Mouse (Mus musculus): ENCODE results near the gene 5730409E04Rik. TPM values are rescaled to one million over a fixed set of nuclear protein-coding genes. Genes with fewer than 3 reads are reported as not detected.

The 5730409E04Rik gene
- polyA plus RNA-seq, 1 experiment = 63.3 TPM

DNA sequence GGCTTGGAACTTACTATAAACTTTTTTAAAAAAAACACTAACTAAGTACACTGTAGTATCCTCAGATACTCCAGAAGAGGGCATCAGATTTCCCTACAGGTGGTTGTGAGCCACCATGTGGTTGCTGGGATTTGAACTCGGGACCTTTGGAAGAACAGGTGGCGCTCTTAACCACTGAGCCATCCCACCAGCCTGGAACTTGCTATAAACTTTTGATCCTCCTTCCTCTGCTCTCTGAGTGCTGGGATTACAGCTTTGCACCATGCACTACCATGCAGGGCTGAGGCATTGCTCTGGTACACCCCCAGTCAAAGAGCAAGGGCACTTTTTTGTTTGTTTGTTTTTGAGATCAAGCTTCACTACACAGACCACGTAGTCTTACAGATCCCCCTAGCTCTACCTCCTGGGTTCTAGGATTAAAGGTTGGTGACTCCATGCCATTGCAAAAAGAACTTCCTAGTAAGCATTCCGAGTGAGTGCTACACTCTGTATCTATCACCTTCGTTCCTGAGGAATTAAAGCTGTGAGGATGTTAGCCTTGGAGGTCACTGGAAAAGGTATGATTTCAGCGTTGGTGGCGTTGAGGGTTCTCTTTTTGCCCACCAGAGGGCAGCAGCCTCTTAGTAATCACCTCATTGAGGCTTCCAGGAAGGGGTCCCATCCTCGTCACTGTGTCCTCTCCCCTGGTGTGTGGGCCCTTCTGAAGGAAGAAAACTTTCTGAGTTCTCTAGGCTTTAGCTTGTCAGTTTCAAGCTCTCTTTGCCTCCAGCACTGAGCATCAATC, 9.5 kb upstream of the 5730409E04Rik start:
- Histone ChIP-seq H3K27ac (ENCODE audit: insufficient read depth, low read length) (no peak overlapping the region), H3K4me1 (ENCODE audit: control insufficient read depth, insufficient read depth, low read length) (no peaks in the 10 kb centered on the region), H3K4me3 (ENCODE audit: insufficient read depth, low read length) (no peak overlapping the region)
- peak; percentile 81 for TF ChIP-seq CTCF (IDR thresholded peaks at IDR 0.05; ENCODE audit: extremely low read depth, insufficient read depth, low read length)
- no peak for TF ChIP-seq POLR2A (IDR thresholded peaks at IDR 0.05; ENCODE audit: extremely low read depth, insufficient read depth, low read length)

DNA sequence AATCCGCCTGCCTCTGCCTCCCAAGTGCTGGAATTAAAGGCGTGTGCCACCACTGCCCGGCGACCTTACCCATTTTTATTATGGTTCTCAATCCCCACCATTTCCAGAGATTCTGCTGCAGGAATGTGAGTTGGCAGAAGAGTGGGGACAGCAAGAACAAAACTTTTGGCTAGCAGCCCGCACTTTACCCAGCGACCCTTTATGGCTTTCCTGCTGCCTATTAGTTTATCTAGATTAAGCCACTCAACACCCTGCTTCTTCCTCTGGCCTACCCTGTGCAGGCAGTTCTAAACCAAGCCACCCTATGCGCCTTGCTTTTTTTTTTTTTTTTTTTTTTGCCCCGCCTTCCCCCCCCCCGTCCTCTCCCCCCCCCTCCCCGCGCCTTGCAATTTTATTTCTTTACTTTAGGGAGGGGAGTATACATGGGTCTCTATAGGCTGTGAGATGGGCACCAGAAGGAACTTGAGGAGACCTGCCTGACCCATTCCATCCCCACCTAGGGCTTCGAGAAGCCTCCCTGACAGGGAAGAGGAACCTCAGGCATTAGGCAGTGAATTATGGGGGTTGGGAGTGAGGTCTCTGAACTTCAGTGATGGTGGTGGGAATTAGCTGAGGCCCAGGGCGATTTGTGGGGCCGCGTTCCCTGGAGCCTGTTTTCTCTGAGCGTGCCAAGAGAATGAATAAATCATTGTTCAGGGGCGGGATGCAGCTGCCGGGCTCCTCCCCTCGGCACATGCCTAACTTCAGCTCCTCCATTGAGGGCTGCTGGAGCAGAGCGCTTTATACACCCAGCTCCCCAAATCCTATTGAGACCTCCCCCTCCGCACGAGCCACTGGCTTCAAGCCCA, 7.8 kb upstream of the 5730409E04Rik start:
- TF ChIP-seq POLR2A (IDR thresholded peaks at IDR 0.05; ENCODE audit: extremely low read depth, insufficient read depth, low read length) (no peak), CTCF (IDR thresholded peaks at IDR 0.05; ENCODE audit: extremely low read depth, insufficient read depth, low read length) (no peak)
- Histone ChIP-seq H3K4me1 (ENCODE audit: control insufficient read depth, insufficient read depth, low read length) (no peaks in the 10 kb centered on the region), H3K27ac (ENCODE audit: insufficient read depth, low read length) (no peak overlapping the region), H3K4me3 (ENCODE audit: insufficient read depth, low read length) (no peak overlapping the region)

DNA sequence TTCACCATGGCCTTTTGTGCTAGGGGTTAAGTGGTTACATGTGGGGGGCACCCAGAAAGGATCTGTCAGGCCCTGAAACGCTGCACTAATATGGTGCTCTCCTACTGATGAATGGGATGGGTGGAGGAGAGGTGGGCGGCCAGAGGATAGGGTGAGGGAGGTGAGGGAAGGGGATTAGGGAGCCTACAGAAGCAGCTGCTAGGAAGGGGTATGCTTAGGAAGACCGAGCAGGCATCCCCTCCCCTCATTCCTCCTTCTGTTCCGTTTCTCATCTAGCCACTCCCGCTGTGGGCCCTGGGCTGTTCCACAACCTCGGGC, 7.2 kb upstream of the 5730409E04Rik start:
- Histone ChIP-seq H3K27ac (ENCODE audit: insufficient read depth, low read length) (no peak overlapping the region), H3K4me1 (ENCODE audit: control insufficient read depth, insufficient read depth, low read length) (no peaks in the 10 kb centered on the region), H3K4me3 (ENCODE audit: insufficient read depth, low read length) (no peak overlapping the region)
- TF ChIP-seq CTCF (IDR thresholded peaks at IDR 0.05; ENCODE audit: extremely low read depth, insufficient read depth, low read length) = no peak
- no peak for TF ChIP-seq POLR2A (IDR thresholded peaks at IDR 0.05; ENCODE audit: extremely low read depth, insufficient read depth, low read length)

DNA sequence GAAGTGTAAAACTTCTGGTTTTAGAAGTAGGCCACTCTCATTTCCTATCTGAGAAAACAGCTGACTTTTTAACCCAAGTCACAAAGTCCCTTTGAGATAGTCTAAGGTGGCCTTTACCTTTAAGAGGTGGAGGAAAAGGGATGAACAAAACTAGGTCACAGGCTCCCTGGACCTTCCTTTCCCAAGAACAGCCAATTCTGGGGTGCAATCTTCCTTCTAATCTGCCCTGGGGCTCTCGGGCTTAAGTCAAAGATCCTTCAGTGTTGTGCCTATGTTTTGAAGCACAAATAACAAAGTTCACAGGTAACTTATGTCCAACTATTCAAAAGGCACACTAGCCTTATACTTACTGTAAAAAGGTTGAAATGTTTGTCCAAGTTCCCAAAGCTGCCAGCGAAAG, 5.5 kb upstream of the 5730409E04Rik start:
- Histone ChIP-seq H3K27ac (ENCODE audit: insufficient read depth, low read length) (no peak overlapping the region), H3K4me1 (ENCODE audit: control insufficient read depth, insufficient read depth, low read length) (no peaks in the 10 kb centered on the region), H3K4me3 (ENCODE audit: insufficient read depth, low read length) (no peak overlapping the region)
- TF ChIP-seq CTCF (IDR thresholded peaks at IDR 0.05; ENCODE audit: extremely low read depth, insufficient read depth, low read length) (no peak), POLR2A (IDR thresholded peaks at IDR 0.05; ENCODE audit: extremely low read depth, insufficient read depth, low read length) (no peak)

DNA sequence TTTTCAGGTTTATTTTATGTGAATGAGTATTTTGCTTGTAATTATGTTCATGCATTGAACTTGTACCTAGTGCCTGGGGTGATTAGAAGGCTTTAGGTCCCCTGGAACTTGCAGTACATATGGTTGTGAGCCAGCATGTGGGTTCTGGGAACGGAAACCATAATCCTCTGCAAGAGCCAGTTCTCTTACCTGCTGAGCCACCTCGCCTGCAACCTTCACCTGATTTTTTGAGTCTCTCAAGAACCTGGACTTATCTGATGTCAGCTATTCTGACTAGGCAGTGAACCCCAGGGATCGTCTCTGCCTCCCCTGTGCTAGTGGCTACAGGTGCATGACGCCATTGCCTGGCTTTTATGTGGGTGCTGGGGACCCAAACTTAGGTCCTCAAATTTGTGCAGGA, 3.9 kb upstream of the 5730409E04Rik start:
- no peak overlapping the region for H3K4me3 ChIP-seq (ENCODE audit: insufficient read depth, low read length)
- no peak overlapping the region for H3K27ac ChIP-seq (ENCODE audit: insufficient read depth, low read length)
- no peaks in the 10 kb centered on the region for H3K4me1 ChIP-seq (ENCODE audit: control insufficient read depth, insufficient read depth, low read length)
- no peak for TF ChIP-seq POLR2A (IDR thresholded peaks at IDR 0.05; ENCODE audit: extremely low read depth, insufficient read depth, low read length)
- TF ChIP-seq CTCF (IDR thresholded peaks at IDR 0.05; ENCODE audit: extremely low read depth, insufficient read depth, low read length) = no peak

DNA sequence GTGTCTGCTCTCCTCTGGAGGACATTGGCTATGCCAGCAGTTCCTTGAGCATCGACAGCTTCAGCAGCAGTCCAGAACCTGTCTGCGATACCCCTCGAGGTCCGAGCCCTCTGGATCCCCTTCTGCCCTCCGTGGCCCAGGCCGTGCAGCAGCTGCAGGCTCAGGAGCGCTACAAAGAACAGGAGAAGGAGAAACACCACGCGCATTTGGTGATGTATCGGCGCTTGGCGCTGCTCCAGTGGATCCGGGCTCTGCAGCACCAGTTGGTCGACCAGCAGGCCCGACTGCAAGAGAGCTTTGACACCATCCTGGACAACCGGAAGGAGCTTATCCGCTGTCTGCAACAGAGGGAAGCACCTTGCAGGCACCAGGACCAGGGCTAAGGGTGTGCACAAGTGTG, 2.4 kb downstream of the 5730409E04Rik start:
- H3K27ac ChIP-seq (ENCODE audit: insufficient read depth, low read length) = no peak overlapping the region
- TF ChIP-seq CTCF (IDR thresholded peaks at IDR 0.05; ENCODE audit: extremely low read depth, insufficient read depth, low read length) (no peak), POLR2A (IDR thresholded peaks at IDR 0.05; ENCODE audit: extremely low read depth, insufficient read depth, low read length) (no peak)
- H3K4me3 ChIP-seq (ENCODE audit: insufficient read depth, low read length) = no peak overlapping the region
- peaks cover 1% of the 10 kb centered on the region; the same call in 1 of the 2 replicates for H3K4me1 ChIP-seq (ENCODE audit: control insufficient read depth, insufficient read depth, low read length)

DNA sequence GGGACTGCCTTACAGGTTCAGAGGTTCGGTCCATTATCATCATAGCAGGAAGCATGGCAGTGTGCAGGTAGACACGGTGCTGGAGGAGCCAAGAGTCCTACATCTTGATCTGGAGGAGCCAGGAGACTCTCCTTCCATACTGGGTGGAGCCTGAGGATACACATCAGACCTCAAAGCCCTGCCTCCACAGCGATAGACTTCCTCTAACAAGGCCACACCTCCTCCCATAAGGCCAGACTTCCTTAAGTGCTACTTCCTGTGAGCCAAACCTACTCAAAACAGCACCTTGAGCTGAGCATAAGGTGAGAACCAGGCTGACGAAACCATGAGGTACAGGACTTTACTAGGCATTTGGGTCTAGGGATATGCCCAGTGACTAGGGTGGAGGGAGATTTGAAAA, 6.7 kb downstream of the 5730409E04Rik start:
- no peak for TF ChIP-seq CTCF (IDR thresholded peaks at IDR 0.05; ENCODE audit: extremely low read depth, insufficient read depth, low read length)
- TF ChIP-seq POLR2A (IDR thresholded peaks at IDR 0.05; ENCODE audit: extremely low read depth, insufficient read depth, low read length) = no peak
- H3K4me3 ChIP-seq (ENCODE audit: insufficient read depth, low read length) = no peak overlapping the region
- H3K27ac ChIP-seq (ENCODE audit: insufficient read depth, low read length) = no peak overlapping the region
- H3K4me1 ChIP-seq (ENCODE audit: control insufficient read depth, insufficient read depth, low read length) = peaks cover 1% of the 10 kb centered on the region; the same call in 1 of the 2 replicates

DNA sequence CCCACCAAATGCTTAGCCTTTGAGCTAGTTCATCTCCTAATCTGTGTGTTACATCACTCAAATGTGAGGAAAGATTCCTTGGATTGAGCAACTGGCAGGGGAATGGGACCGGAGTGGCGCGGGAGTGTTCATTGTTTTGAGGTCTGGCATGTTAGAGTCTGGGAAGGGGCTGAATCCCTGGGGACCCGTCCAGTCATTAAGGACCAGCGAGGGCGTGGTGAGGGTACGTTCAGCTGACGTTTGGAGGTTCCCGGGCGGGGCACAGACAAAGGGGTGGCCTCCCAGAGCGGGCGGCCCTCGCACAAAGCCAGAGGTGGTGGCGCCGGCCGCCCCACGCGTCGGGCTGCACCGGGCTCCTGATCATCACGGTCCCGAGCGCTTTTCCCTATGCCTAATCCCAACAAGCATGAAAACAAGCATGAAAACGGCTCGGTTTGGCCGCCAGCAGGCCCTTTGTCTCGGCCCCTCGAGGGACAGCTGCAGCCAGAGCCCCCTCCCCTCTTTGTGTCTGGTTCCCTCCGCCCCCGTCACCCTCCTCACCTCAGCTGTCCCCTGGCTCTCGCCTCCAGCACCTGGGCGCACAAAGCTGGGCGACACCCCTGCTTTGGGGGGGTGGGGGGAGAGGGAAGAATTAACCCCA, 10.2 kb downstream of the 5730409E04Rik start:
- H3K27ac ChIP-seq (ENCODE audit: insufficient read depth, low read length) = no peak overlapping the region
- no peak overlapping the region for H3K4me3 ChIP-seq (ENCODE audit: insufficient read depth, low read length)
- TF ChIP-seq POLR2A (IDR thresholded peaks at IDR 0.05; ENCODE audit: extremely low read depth, insufficient read depth, low read length) (no peak), CTCF (IDR thresholded peaks at IDR 0.05; ENCODE audit: extremely low read depth, insufficient read depth, low read length) (no peak)
- H3K4me1 ChIP-seq (ENCODE audit: control insufficient read depth, insufficient read depth, low read length) = no peaks in the 10 kb centered on the region

DNA sequence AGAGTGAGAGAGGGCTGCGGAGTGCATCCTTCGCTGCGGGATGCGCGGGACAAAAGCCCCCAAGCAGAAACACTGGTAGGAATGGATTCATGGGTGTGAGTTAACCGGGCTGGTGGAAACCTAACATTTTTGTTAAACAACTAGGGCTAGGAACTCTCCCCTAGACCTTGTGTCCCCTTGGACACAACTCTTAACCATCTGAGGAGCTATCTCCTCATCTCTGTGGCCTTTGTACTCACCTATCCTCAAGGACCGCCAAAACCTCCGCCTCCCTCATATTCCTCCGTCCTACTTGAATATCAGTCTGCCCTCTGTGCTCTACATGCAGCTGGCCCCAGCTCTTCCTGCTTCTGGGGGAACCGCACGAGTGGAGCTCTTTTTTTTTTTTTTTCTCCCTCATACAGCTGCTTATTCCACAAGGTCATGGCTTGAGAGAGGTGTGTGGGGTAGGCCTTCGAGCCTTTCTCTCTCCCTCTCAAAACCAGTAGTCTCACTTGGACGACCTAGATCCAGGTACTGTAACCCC, 10.8 kb downstream of the 5730409E04Rik start:
- Histone ChIP-seq H3K4me3 (ENCODE audit: insufficient read depth, low read length) (no peak overlapping the region), H3K4me1 (ENCODE audit: control insufficient read depth, insufficient read depth, low read length) (no peaks in the 10 kb centered on the region), H3K27ac (ENCODE audit: insufficient read depth, low read length) (no peak overlapping the region)
- no peak for TF ChIP-seq POLR2A (IDR thresholded peaks at IDR 0.05; ENCODE audit: extremely low read depth, insufficient read depth, low read length)
- TF ChIP-seq CTCF (IDR thresholded peaks at IDR 0.05; ENCODE audit: extremely low read depth, insufficient read depth, low read length) = no peak
